Mouse (Mus musculus): ENCODE results near the gene Tmem191c. TPM values are rescaled to one million over a fixed set of nuclear protein-coding genes. Genes with fewer than 3 reads are reported as not detected.

The Tmem191c gene
- polyA plus RNA-seq, 1 experiment from 2014 or later = 9.1 TPM

DNA sequence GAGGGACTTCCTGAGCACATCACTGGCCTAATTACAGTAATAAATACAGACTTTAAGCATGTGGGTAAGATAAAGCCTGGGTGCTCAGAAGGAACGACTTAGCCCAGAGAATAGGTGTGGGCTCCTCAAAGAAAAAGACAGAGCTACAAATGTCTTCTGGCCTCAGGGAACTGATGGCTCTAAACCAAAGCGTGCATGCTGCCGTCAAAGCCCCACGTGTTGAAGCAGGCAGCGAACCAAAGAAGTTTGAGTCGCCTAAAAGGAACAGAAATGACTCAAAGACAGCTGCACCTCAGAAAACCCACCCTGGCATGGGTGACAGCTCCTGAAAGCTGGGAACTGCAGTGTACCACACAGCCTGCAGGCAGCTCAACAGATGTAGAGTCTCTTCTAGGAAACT lies 4.0 kb upstream of the Tmem191c start:
- Histone ChIP-seq H3K9me3 (replicated peaks) (no peaks in the 10 kb centered on the region), H3K4me3 (no peak overlapping the region), H3K36me3 (0 out of 2 replicates have a peak, but pooled peaks cover 2% of the 10 kb centered on the region), H3K27me3 (ENCODE audit: low read depth, poor library complexity, severe bottlenecking) (peaks cover 7% of the 10 kb centered on the region), H3K4me1 (peaks cover 8% of the 10 kb centered on the region), H3K27ac (no peak overlapping the region)
- no peak for DNase-seq (ENCODE audit: low spot score)
- WGBS = 78% methylated on average over 6 of the region's 6 CpGs

DNA sequence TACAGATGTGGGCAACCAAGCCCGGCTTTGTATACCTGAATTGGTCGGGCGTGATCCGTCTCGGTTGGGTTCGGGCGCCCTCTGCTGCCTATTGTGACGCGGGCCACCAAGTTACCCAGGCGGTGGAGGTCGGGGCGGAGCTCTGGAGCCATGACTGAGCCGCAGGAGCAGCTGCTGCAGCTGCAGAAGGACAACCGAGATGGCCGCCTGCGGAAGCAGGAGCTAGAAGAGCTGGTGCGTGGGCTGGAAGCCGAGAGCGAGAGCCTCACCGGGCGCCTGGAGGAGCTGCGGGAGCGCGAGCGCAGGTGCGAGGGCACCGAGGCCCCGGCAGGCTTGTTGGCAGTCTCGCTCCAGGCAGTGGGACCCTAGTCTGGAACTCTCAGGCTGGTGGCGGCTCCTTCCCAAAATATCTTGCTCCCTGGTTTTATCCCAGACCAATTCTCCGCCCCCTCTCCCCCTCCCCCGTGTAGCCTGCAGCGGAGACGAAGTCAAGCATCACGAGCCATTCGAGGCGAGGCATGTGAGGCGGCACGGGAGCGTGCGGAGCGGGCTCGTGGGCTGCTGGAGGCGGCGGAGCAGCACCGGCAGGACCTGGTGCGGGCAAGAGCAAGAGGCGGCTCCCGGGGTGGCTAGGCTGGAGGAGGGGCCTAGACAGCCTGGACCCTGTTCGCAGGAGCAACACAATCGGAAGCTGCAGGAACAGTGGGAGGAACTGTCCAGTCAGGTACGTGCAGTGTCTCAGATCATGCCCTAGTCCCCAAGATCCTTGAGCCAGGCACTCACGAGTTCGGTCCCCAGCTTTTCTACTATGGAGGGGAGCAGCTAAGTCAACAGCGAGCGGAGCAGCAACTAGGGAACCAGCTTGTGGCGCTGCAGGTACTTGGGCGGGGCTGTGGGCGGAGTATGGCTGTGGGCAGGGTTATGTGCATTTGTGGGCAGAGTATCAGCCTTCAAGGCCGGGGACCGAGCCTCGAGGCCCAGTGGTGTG lies 581 bp downstream of the Tmem191c start:
- H3K27me3 ChIP-seq (ENCODE audit: low read depth, poor library complexity, severe bottlenecking) = peaks cover 40% of the 10 kb centered on the region
- peaks cover 18% of the 10 kb centered on the region for H3K36me3 ChIP-seq
- WGBS = under 1% methylated on average over 62 of the region's 62 CpGs
- peak overlapping the region; percentile 77 for H3K27ac ChIP-seq
- peaks cover 23% of the 10 kb centered on the region for H3K4me1 ChIP-seq
- H3K4me3 ChIP-seq = peak overlapping the region; percentile 65
- H3K9me3 ChIP-seq (replicated peaks) = no peaks in the 10 kb centered on the region
- peak; percentile 94 for DNase-seq (ENCODE audit: low spot score)

DNA sequence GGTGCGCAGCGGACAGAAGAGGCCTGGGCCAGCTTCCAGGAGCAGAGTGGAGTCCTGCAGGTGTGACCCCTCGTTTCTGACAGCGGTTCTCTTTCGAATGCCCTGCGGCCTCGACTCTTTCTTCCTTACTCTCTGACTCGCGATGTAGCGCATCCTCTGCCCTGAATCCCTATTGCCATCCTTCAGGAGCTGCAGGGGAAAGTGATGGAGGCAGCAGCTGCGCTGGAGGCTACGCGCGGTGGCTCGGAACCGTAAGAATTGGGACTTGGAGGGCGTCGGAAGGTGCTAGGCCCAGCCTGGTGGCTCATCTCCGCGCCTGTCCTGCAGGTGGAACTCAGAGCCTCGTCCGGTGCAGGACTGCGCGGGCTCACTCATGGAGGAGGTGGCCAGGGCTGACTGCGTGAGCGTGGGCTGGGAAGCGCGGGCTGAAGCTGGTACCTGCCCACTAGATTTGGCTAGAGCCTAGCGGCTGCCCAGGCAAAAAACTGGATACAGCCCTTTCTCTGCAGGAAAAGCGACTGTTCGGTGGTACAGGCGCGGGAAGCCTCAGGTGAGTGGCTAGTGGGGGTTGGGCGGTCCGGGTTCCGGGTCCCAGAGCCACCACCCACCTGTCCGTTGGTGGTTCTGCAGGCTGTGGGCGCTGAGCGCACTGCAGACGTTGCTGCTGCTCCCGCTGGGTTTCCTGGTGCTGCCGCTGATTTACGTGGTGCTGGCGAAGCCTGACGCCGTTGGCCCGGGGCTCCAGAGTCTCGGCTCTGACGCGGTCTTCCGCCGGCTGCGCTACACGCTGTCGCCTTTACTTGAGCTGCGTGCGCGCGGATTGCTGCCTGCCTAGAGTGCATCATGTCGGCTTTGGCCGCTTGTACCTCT lies 1.7 kb downstream of the Tmem191c start:
- peak; percentile 66 for DNase-seq (ENCODE audit: low spot score)
- 2% methylated on average over 61 of the region's 61 CpGs for WGBS
- H3K27ac ChIP-seq = no peak overlapping the region

GRCm38 (mm10) chr16:17280471-17280870 lies 4.6 kb downstream of the Tmem191c start:
- no peak overlapping the region for H3K27ac ChIP-seq
- peaks cover 55% of the 10 kb centered on the region for H3K36me3 ChIP-seq
- no peaks in the 10 kb centered on the region for H3K9me3 ChIP-seq (replicated peaks)
- no peak overlapping the region for H3K4me3 ChIP-seq
- peaks cover 40% of the 10 kb centered on the region for H3K27me3 ChIP-seq (ENCODE audit: low read depth, poor library complexity, severe bottlenecking)
- peaks cover 23% of the 10 kb centered on the region for H3K4me1 ChIP-seq
- 88% methylated on average over 11 of the region's 11 CpGs for WGBS
- DNase-seq (ENCODE audit: low spot score) = no peak

More for the DNA sequence above, 1.7 kb downstream of the Tmem191c start:
- Histone ChIP-seq H3K4me3 (peak overlapping the region; percentile 65), H3K9me3 (replicated peaks) (no peaks in the 10 kb centered on the region), H3K36me3 (peaks cover 29% of the 10 kb centered on the region), H3K27me3 (ENCODE audit: low read depth, poor library complexity, severe bottlenecking) (peaks cover 40% of the 10 kb centered on the region), H3K4me1 (peaks cover 23% of the 10 kb centered on the region)

DNA sequence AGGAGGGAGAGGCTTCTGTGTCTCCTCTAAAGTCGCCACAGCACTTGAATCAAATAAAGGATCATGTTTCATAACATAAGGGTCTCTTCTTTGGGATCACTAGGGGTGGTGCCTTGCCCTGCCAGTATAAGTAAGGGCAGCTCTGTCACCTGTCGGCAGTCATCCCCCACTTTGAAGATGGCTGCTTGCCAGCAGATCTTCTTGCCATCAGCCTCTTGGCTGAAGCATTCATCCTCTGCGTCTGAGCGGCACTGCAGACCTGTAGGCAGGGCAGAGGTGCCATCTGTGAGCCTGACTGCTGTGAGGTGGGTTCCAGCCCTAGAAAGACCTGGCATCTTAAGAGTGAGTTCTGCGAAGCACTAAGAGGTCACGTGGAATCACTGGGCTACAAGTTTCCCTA lies 7.3 kb downstream of the Tmem191c start:
- H3K27me3 ChIP-seq (ENCODE audit: low read depth, poor library complexity, severe bottlenecking) = peaks cover 19% of the 10 kb centered on the region
- WGBS = 89% methylated on average over 6 of the region's 6 CpGs
- DNase-seq (ENCODE audit: low spot score) = no peak
- H3K36me3 ChIP-seq = peaks cover 73% of the 10 kb centered on the region
- H3K4me1 ChIP-seq = peaks cover 2% of the 10 kb centered on the region
- H3K27ac ChIP-seq = no peak overlapping the region
- H3K9me3 ChIP-seq (replicated peaks) = no peaks in the 10 kb centered on the region
- no peak overlapping the region for H3K4me3 ChIP-seq

DNA sequence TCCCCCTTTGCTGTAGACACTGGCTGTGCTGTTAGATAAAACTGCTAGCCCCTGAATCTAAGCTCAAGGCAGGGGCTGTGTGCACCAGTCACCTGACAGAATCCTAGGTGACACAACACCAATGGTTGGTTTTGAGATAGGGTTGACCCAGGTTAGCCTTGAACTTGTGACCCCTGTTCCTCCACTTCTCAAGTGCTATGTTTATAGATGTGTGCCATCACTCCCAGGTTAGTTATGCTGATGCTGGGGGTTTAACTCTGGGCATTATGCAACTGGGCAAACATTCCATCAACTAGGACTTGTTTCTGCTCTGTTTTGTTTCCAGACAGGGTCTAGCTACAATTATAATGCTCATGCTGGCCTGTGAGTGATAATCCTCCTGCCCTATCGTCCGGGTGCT lies 11.2 kb downstream of the Tmem191c start:
- WGBS = 88% methylated on average over 2 of the region's 2 CpGs

DNA sequence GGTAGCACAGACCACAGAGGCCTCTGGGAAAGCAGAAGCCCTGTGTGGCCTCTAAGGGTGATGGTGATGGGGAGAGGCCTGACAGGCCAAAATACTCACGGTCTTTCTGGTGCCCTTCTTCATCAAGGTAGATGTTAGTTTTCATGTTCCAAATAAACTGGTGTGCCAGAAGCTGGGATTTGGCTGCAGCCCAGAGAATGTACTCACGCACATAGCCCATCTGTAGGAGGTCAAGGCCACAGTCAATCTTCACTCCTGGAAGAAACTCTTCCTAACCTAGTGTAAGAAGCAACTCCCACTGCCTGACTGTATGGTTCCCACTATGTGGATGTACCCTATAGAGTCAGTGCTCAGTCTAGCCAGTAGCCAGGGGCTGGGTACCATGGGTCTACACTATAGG lies 15.1 kb downstream of the Tmem191c start:
- H3K27ac ChIP-seq = no peak overlapping the region
- H3K9me3 ChIP-seq (replicated peaks) = no peaks in the 10 kb centered on the region
- 93% methylated on average over 2 of the region's 2 CpGs for WGBS
- H3K4me1 ChIP-seq = no peaks in the 10 kb centered on the region
- peaks cover 54% of the 10 kb centered on the region for H3K36me3 ChIP-seq
- H3K27me3 ChIP-seq (ENCODE audit: low read depth, poor library complexity, severe bottlenecking) = no peaks in the 10 kb centered on the region
- no peak overlapping the region for H3K4me3 ChIP-seq
- DNase-seq (ENCODE audit: low spot score) = no peak

More for the DNA sequence above, 11.2 kb downstream of the Tmem191c start:
- H3K27ac ChIP-seq = no peak overlapping the region
- no peak overlapping the region for H3K4me3 ChIP-seq
- DNase-seq (ENCODE audit: low spot score) = no peak
- no peaks in the 10 kb centered on the region for H3K27me3 ChIP-seq (ENCODE audit: low read depth, poor library complexity, severe bottlenecking)
- no peaks in the 10 kb centered on the region for H3K4me1 ChIP-seq
- peaks cover 74% of the 10 kb centered on the region for H3K36me3 ChIP-seq
- no peaks in the 10 kb centered on the region for H3K9me3 ChIP-seq (replicated peaks)

DNA sequence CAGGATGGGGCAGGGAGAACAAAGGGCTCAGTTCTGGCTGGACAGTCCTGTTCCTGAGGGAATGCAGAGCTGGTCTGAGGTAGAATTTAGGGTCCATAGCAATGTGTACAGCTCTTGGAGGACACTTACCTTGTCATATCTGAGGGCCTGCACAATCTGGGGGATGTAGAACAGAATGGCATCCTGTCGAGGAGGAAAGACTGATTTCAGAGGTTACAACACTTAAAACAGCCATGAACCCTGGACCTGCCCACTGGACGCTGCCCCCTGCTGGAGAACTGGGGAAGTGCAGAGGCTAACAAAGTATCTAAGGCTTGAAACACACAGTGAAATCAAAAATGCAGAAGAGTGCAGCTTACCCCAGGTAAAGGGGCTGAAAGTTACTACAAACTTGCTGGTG lies 16.9 kb downstream of the Tmem191c start:
- no peaks in the 10 kb centered on the region for H3K9me3 ChIP-seq (replicated peaks)
- no peaks in the 10 kb centered on the region for H3K27me3 ChIP-seq (ENCODE audit: low read depth, poor library complexity, severe bottlenecking)
- 5% methylated on average over 2 of the region's 2 CpGs for WGBS
- peak; percentile 91 for DNase-seq (ENCODE audit: low spot score)
- no peak overlapping the region for H3K4me3 ChIP-seq
- peak overlapping the region; percentile 14; the same call in 1 of the 2 replicates for H3K27ac ChIP-seq
- peaks cover 60% of the 10 kb centered on the region for H3K36me3 ChIP-seq
- no peaks in the 10 kb centered on the region for H3K4me1 ChIP-seq

DNA sequence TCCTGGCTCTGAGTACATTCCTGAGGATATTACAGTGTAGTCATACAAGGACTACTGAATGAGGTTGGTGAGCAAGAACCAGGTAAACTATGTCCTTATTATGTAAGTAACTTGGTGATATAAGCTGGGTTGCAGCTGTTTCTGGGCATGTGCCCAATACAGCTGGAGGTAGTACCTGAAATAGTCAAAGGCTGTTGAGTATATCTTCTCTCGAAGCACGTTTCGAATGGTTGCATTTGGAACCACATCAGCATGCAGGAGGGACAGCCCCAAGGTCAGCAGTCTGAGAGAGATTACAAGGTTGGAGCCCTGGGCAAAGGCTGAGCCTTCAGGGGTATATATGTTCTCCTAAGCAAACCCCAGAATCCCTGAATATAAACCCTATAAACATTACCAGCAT lies 24.9 kb downstream of the Tmem191c start:
- Histone ChIP-seq H3K27ac (no peak overlapping the region), H3K4me3 (no peak overlapping the region), H3K36me3 (peaks cover 71% of the 10 kb centered on the region), H3K9me3 (replicated peaks) (no peaks in the 10 kb centered on the region), H3K27me3 (ENCODE audit: low read depth, poor library complexity, severe bottlenecking) (no peaks in the 10 kb centered on the region), H3K4me1 (no peaks in the 10 kb centered on the region)
- no peak for DNase-seq (ENCODE audit: low spot score)
- 93% methylated on average over 3 of the region's 3 CpGs for WGBS

GRCm38 (mm10) chr16:17303521-17304245 lies 27.8 kb downstream of the Tmem191c start:
- Histone ChIP-seq H3K27ac (no peak overlapping the region), H3K36me3 (peaks cover 70% of the 10 kb centered on the region), H3K27me3 (ENCODE audit: low read depth, poor library complexity, severe bottlenecking) (no peaks in the 10 kb centered on the region), H3K4me3 (no peak overlapping the region), H3K4me1 (no peaks in the 10 kb centered on the region), H3K9me3 (replicated peaks) (no peaks in the 10 kb centered on the region)
- WGBS = 91% methylated on average over 5 of the region's 5 CpGs
- no peak for DNase-seq (ENCODE audit: low spot score)

DNA sequence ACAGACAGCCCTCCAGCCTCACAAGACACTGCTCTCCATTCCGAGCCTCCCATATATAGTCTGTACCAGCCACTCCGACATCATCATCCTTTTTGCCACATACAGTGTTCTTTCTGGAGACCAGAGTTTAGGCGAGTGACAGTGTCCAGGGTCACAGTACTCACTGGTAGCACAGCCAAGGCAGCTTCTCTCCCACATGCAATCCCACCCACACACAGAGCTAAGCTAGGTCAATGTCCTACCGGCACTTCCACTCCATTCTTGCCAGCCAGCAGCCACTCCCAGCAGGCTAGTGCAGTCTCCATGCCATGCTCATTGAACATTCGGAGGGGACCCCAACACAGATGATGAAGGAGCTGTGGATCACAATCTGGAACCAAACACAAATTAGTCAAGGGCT lies 31.6 kb downstream of the Tmem191c start:
- WGBS = 96% methylated on average over 5 of the region's 5 CpGs

GRCm38 (mm10) chr16:17309036-17309435 lies 33.2 kb downstream of the Tmem191c start:
- Histone ChIP-seq H3K27me3 (ENCODE audit: low read depth, poor library complexity, severe bottlenecking) (no peaks in the 10 kb centered on the region), H3K27ac (no peak overlapping the region), H3K4me3 (no peak overlapping the region), H3K9me3 (replicated peaks) (no peaks in the 10 kb centered on the region), H3K4me1 (no peaks in the 10 kb centered on the region), H3K36me3 (peaks cover 71% of the 10 kb centered on the region)
- WGBS = 94% methylated on average over 10 of the region's 10 CpGs
- no peak for DNase-seq (ENCODE audit: low spot score)

More for the DNA sequence above, 31.6 kb downstream of the Tmem191c start:
- Histone ChIP-seq H3K27me3 (ENCODE audit: low read depth, poor library complexity, severe bottlenecking) (no peaks in the 10 kb centered on the region), H3K4me1 (no peaks in the 10 kb centered on the region), H3K4me3 (no peak overlapping the region), H3K27ac (no peak overlapping the region), H3K36me3 (peaks cover 68% of the 10 kb centered on the region), H3K9me3 (replicated peaks) (no peaks in the 10 kb centered on the region)
- no peak for DNase-seq (ENCODE audit: low spot score)

All from limb, embryonic 10.5 days (tissue).